Mouse (Mus musculus): Measurements from ENCODE around the gene Slc10a1. TPM values are rescaled to one million over a fixed set of nuclear protein-coding genes. Genes with fewer than 3 reads are reported as not detected.

Gene Slc10a1
- polyA plus RNA-seq (2012; rRNA removed), result not detected in 2 replicates

- no peak for DNase-seq (ENCODE audit: low read depth)
- TF ChIP-seq CTCF (IDR thresholded peaks at IDR 0.05; ENCODE audit: borderline replicate concordance, extremely low read depth, insufficient read depth, insufficient read length) (no peak), POLR2A (IDR thresholded peaks at IDR 0.05; ENCODE audit: borderline replicate concordance, extremely low read depth, insufficient read depth, insufficient read length, poor library complexity, severe bottlenecking) (no peak)
Measured at GRCm38 (mm10) chr12:80968605-80969004, at the start of gene Slc10a1. Slc10a1 (minus strand) TSS chr12:80968705.

GRCm38 (mm10) chr12:81017624-81018023 lies 49.1 kb upstream of the Slc10a1 start:
- DNase-seq (ENCODE audit: low read depth), result no peak
- TF ChIP-seq CTCF (IDR thresholded peaks at IDR 0.05; ENCODE audit: borderline replicate concordance, extremely low read depth, insufficient read depth, insufficient read length) (no peak), POLR2A (IDR thresholded peaks at IDR 0.05; ENCODE audit: borderline replicate concordance, extremely low read depth, insufficient read depth, insufficient read length, poor library complexity, severe bottlenecking) (no peak)

- TF ChIP-seq CTCF (IDR thresholded peaks at IDR 0.05; ENCODE audit: borderline replicate concordance, extremely low read depth, insufficient read depth, insufficient read length) (no peak), POLR2A (IDR thresholded peaks at IDR 0.05; ENCODE audit: borderline replicate concordance, extremely low read depth, insufficient read depth, insufficient read length, poor library complexity, severe bottlenecking) (no peak)
- no peak for DNase-seq (ENCODE audit: low read depth)
Measured at GRCm38 (mm10) chr12:81013496-81013895, 45.0 kb upstream of the Slc10a1 start.

GRCm38 (mm10) chr12:81011994-81012393 lies 43.5 kb upstream of the Slc10a1 start:
- TF ChIP-seq POLR2A (IDR thresholded peaks at IDR 0.05; ENCODE audit: borderline replicate concordance, extremely low read depth, insufficient read depth, insufficient read length, poor library complexity, severe bottlenecking), result no peak
- TF ChIP-seq CTCF (IDR thresholded peaks at IDR 0.05; ENCODE audit: borderline replicate concordance, extremely low read depth, insufficient read depth, insufficient read length), result no peak
- no peak for DNase-seq (ENCODE audit: low read depth)

- TF ChIP-seq POLR2A (IDR thresholded peaks at IDR 0.05; ENCODE audit: borderline replicate concordance, extremely low read depth, insufficient read depth, insufficient read length, poor library complexity, severe bottlenecking), result no peak
- TF ChIP-seq CTCF (IDR thresholded peaks at IDR 0.05; ENCODE audit: borderline replicate concordance, extremely low read depth, insufficient read depth, insufficient read length), result no peak
- DNase-seq (ENCODE audit: low read depth), result peak; percentile 41
Measured at GRCm38 (mm10) chr12:81009813-81010212, 41.3 kb upstream of the Slc10a1 start.

- peak; percentile 94 for DNase-seq (ENCODE audit: low read depth)
- TF ChIP-seq POLR2A (IDR thresholded peaks at IDR 0.05; ENCODE audit: borderline replicate concordance, extremely low read depth, insufficient read depth, insufficient read length, poor library complexity, severe bottlenecking) (no peak), CTCF (IDR thresholded peaks at IDR 0.05; ENCODE audit: borderline replicate concordance, extremely low read depth, insufficient read depth, insufficient read length) (no peak)
Measured at GRCm38 (mm10) chr12:81002841-81003635, 34.5 kb upstream of the Slc10a1 start.

- TF ChIP-seq CTCF (IDR thresholded peaks at IDR 0.05; ENCODE audit: borderline replicate concordance, extremely low read depth, insufficient read depth, insufficient read length), result no peak
- no peak for TF ChIP-seq POLR2A (IDR thresholded peaks at IDR 0.05; ENCODE audit: borderline replicate concordance, extremely low read depth, insufficient read depth, insufficient read length, poor library complexity, severe bottlenecking)
- no peak for DNase-seq (ENCODE audit: low read depth)
Measured at GRCm38 (mm10) chr12:81000924-81001323, 32.4 kb upstream of the Slc10a1 start.

- no peak for TF ChIP-seq POLR2A (IDR thresholded peaks at IDR 0.05; ENCODE audit: borderline replicate concordance, extremely low read depth, insufficient read depth, insufficient read length, poor library complexity, severe bottlenecking)
- no peak for TF ChIP-seq CTCF (IDR thresholded peaks at IDR 0.05; ENCODE audit: borderline replicate concordance, extremely low read depth, insufficient read depth, insufficient read length)
- peak; percentile 80 for DNase-seq (ENCODE audit: low read depth)
Measured at GRCm38 (mm10) chr12:80998528-80999221, 30.2 kb upstream of the Slc10a1 start.

GRCm38 (mm10) chr12:80997652-80998051 lies 29.1 kb upstream of the Slc10a1 start:
- no peak for DNase-seq (ENCODE audit: low read depth)
- TF ChIP-seq CTCF (IDR thresholded peaks at IDR 0.05; ENCODE audit: borderline replicate concordance, extremely low read depth, insufficient read depth, insufficient read length) (no peak), POLR2A (IDR thresholded peaks at IDR 0.05; ENCODE audit: borderline replicate concordance, extremely low read depth, insufficient read depth, insufficient read length, poor library complexity, severe bottlenecking) (no peak)

GRCm38 (mm10) chr12:80995326-80995725 lies 26.8 kb upstream of the Slc10a1 start:
- DNase-seq (ENCODE audit: low read depth), result no peak
- TF ChIP-seq CTCF (IDR thresholded peaks at IDR 0.05; ENCODE audit: borderline replicate concordance, extremely low read depth, insufficient read depth, insufficient read length), result no peak
- no peak for TF ChIP-seq POLR2A (IDR thresholded peaks at IDR 0.05; ENCODE audit: borderline replicate concordance, extremely low read depth, insufficient read depth, insufficient read length, poor library complexity, severe bottlenecking)

GRCm38 (mm10) chr12:80993773-80994172 lies 25.3 kb upstream of the Slc10a1 start:
- TF ChIP-seq CTCF (IDR thresholded peaks at IDR 0.05; ENCODE audit: borderline replicate concordance, extremely low read depth, insufficient read depth, insufficient read length) (no peak), POLR2A (IDR thresholded peaks at IDR 0.05; ENCODE audit: borderline replicate concordance, extremely low read depth, insufficient read depth, insufficient read length, poor library complexity, severe bottlenecking) (no peak)
- DNase-seq (ENCODE audit: low read depth), result no peak

All from brain, embryonic 14.5 days (tissue).